Mouse (Mus musculus) spleen, postnatal 14 days (tissue): ENCODE results near the gene 4930412O13Rik.

Experiments used
- DNase-seq, 2 experiments: peaks; one replicate each; pipeline ENCODE4 v3.0.0; 2021 to 2022; ENCODE audit warnings: low spot score in 2 of 2

4930412O13Rik gene

DNA sequence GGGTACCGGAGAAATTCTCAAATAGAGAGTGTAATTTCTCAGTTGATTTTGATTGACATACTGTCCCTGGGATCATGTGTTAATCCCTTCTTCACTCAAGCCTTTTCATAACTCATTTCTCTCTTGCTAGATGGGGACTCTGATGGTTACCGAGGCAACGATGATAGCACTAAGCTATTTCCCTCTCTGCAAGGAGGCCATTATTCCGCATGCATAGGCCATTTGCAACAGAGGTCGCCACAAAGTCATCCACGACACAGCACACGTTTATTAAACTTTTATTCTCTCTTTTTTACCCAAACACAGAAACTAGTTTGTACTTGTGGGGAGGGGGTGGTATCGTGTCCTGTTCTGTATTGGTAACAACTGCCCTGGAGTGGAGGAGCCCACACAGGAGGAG, 16.8 kb downstream of the 4930412O13Rik start:
- DNase-seq, result no peak

GRCm38 (mm10) chr2:9903854-9904560, 23.0 kb downstream of the 4930412O13Rik start:
- DNase-seq, result no peak

GRCm38 (mm10) chr2:9905995-9906394, 24.9 kb downstream of the 4930412O13Rik start:
- DNase-seq, result no peak

DNA sequence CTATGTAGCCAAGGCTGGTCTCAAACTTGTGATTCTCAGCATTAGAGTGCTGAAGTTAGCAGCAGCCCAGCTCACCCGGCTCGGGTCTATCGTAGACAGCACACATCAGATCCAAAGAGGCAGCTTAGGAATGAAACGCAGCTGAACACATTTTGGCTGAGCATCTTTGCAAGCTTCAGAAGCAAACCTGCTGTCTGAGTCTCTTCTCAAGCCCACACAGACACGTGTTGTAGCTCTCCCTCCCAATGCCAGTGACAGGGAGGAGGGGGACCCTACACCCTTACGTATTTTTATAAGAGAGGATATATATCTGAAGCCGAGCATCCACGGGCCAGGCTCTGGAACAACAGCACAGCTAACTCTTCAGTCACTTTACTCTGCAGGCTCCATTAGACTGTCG, 36.5 kb downstream of the 4930412O13Rik start:
- DNase-seq, result no peak

DNA sequence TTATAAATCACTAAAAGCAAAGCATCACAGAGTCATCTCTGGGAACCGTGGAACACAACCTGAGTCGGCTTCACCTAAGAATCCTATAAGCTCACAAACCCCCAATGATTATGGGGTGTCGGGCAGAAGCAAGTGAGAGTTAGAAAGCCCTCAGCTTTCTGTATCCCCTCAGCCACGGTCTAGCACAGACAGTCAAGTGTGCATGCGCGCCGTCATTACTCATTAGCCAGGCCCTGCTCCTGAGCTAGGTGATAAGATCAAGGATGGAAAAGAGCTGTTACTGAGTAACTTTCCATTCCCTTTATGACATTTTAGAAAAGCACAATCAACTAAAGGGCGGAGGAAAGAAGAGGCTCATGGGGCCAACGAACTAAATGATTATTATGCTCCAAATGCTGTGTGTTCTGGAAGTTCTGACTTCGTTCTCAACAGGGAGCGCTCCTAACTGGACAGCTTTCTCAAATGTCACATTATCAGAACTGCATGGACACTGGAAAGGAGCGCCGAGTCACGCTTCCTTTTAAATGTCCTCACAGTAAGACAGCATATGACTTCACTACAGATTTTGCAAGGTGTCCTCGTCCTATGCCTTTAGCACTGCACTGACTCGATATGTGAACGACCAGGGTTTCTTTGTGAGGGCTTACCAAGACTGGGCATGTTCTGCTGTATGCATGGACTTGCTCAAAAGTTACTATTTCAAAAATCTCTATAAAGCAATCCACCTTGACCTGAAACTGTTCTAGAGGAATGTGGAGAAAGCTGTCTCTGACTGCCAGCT, 37.8 kb downstream of the 4930412O13Rik start:
- DNase-seq, result no peak

GRCm38 (mm10) chr2:9926194-9926904, 45.3 kb downstream of the 4930412O13Rik start:
- DNase-seq, result no peak

GRCm38 (mm10) chr2:9926905-9927283, 45.8 kb downstream of the 4930412O13Rik start:
- DNase-seq, result no peak
